Mouse (Mus musculus) left cerebral cortex, adult 18-20 months (tissue): ENCODE results near the gene Kif1c. TPM values are rescaled to one million over a fixed set of nuclear protein-coding genes. Genes with fewer than 3 reads are reported as not detected.

Source experiments
- DNase-seq, 2 experiments: peaks; one replicate each; pipeline ENCODE4 v3.0.0; 2021 to 2022; ENCODE audit warnings: low spot score in 2 of 2, mixed read lengths in 1 of 2
- total RNA-seq, 2 experiments: library from RNA; stranded (reverse); gene quantifications; 2 replicates each; pipeline ENCODE4 v1.2.3; 2021

The Kif1c gene
- total RNA-seq, 2 experiments from 2014 or later, result 54.8 to 57.7 TPM

GRCm38 (mm10) chr11:70689578-70689977, 10.8 kb upstream of the Kif1c start:
- no peak for DNase-seq

- no peak for DNase-seq
Observed at GRCm38 (mm10) chr11:70693504-70693903, 6.8 kb upstream of the Kif1c start.

- no peak for DNase-seq
Observed at GRCm38 (mm10) chr11:70697376-70697775, 3.0 kb upstream of the Kif1c start.

- no peak for DNase-seq
Observed at GRCm38 (mm10) chr11:70699051-70699450, 1.3 kb upstream of the Kif1c start.

- peak; percentile 38 to 53 for DNase-seq
Observed at GRCm38 (mm10) chr11:70700613-70701012, 265 bp downstream of the Kif1c start.

- peak in 1 of 2 experiments; percentile 20 for DNase-seq
Observed at GRCm38 (mm10) chr11:70701221-70701955, 1.0 kb downstream of the Kif1c start.

- no peak for DNase-seq
Observed at GRCm38 (mm10) chr11:70701984-70702733, 1.8 kb downstream of the Kif1c start.

GRCm38 (mm10) chr11:70702781-70703180, 2.4 kb downstream of the Kif1c start:
- no peak for DNase-seq

GRCm38 (mm10) chr11:70706127-70706526, 5.8 kb downstream of the Kif1c start:
- DNase-seq, result no peak

GRCm38 (mm10) chr11:70711026-70711425, 10.7 kb downstream of the Kif1c start:
- DNase-seq, result no peak

GRCm38 (mm10) chr11:70713222-70713621, 12.9 kb downstream of the Kif1c start:
- no peak for DNase-seq

GRCm38 (mm10) chr11:70715832-70716231, 15.5 kb downstream of the Kif1c start:
- DNase-seq, result no peak

GRCm38 (mm10) chr11:70718481-70718880, 18.1 kb downstream of the Kif1c start:
- no peak for DNase-seq

GRCm38 (mm10) chr11:70720567-70720966, 20.2 kb downstream of the Kif1c start:
- DNase-seq, result no peak

- no peak for DNase-seq
Observed at GRCm38 (mm10) chr11:70721072-70721471, 20.7 kb downstream of the Kif1c start.

GRCm38 (mm10) chr11:70724706-70725105, 24.4 kb downstream of the Kif1c start:
- DNase-seq, result no peak

GRCm38 (mm10) chr11:70726585-70726984, 26.2 kb downstream of the Kif1c start:
- DNase-seq, result no peak

GRCm38 (mm10) chr11:70727385-70727784, 27.0 kb downstream of the Kif1c start:
- no peak for DNase-seq

- no peak for DNase-seq
Observed at GRCm38 (mm10) chr11:70730427-70731038, 30.2 kb downstream of the Kif1c start.

GRCm38 (mm10) chr11:70731178-70731577, 30.8 kb downstream of the Kif1c start:
- DNase-seq, result peak; percentile 19 to 55

GRCm38 (mm10) chr11:70733256-70733655, 32.9 kb downstream of the Kif1c start:
- no peak for DNase-seq

GRCm38 (mm10) chr11:70737749-70738148, 37.4 kb downstream of the Kif1c start:
- no peak for DNase-seq
